Mouse (Mus musculus) forebrain, embryonic 12.5 days (tissue): ENCODE measurements around the gene Obscn. TPM values are rescaled to one million over a fixed set of nuclear protein-coding genes. Genes with fewer than 3 reads are reported as not detected.

ENCODE experiments used
- ATAC-seq: fragments of 200-750 bp; cut with Nextera tagmentation; 2 replicates; pipeline ENCODE4 v1.8.0; 2017; ENCODE audit warnings: moderate TSS enrichment; ENCODE audit not compliant: low FRiP score
- H3K27ac ChIP-seq: fragments of 300-500 bp; sonication (generic); 2 replicates; pipeline ENCODE4 v1.5.1; 2016; ENCODE audit warnings: mild to moderate bottlenecking
- H3K27me3 ChIP-seq: fragments of 300-500 bp; sonication (generic); 2 replicates; pipeline ENCODE4 v1.6.1; 2016; ENCODE audit warnings: mild to moderate bottlenecking
- H3K36me3 ChIP-seq: fragments of 300-500 bp; sonication (generic); replicated peaks from 2 replicates; pipeline ENCODE4 v1.6.1; 2016; ENCODE audit warnings: mild to moderate bottlenecking
- H3K4me1 ChIP-seq: fragments of 300-500 bp; sonication (generic); 2 replicates; pipeline ENCODE4 v1.6.1; 2016
- H3K4me2 ChIP-seq: fragments of 300-500 bp; sonication (generic); 2 replicates; pipeline ENCODE4 v1.6.1; 2016; ENCODE audit warnings: mild to moderate bottlenecking, moderate library complexity
- H3K4me3 ChIP-seq: fragments of 300-500 bp; sonication (generic); replicated peaks from 2 replicates; pipeline ENCODE4 v1.5.1; 2016; ENCODE audit warnings: mild to moderate bottlenecking
- H3K9ac ChIP-seq: fragments of 300-500 bp; sonication (generic); 2 replicates; pipeline ENCODE4 v1.6.1; 2016; ENCODE audit warnings: mild to moderate bottlenecking
- H3K9me3 ChIP-seq: fragments of 300-500 bp; sonication (generic); 2 replicates; pipeline ENCODE4 v1.6.1; 2016
- WGBS: fragments of 180-500 bp; shearing (Covaris S2); methylation state at CpG from one replicate; pipeline ENCODE4 v1.1.7; 2016; 5-methylcytosine and 5-hydroxymethylcytosine counted together
- polyA plus RNA-seq: library from polyadenylated mRNA; unstranded; fragments of >200 nt; fragmentation: Nextera tagmentation; extraction: Ambion mirVana; gene quantifications from 2 replicates; pipeline ENCODE4 v1.2.1, GENCODE M21; 2016

Gene Obscn
- polyA plus RNA-seq, 1 experiment from 2014 or later, result not detected

DNA sequence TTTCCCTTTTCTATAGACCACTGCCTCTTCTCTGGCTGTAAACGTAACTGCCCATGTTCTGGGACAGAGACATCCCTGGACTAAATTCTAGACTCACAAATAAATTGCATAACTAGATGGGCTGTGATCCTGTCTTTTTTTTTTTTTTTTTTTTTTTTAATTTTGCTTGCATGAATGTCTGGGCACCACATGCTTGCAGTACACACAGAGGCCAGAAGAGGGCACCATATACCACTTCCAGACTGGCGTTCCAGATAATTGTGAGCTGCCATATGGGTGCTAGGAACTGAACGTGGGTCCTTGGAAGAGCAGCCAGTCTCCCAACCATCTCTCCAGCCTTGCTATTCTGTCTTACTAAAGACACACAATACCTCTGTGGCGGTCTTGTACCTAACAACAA, 42.0 kb downstream of the Obscn start:
- no peak overlapping the region for H3K9ac ChIP-seq

DNA sequence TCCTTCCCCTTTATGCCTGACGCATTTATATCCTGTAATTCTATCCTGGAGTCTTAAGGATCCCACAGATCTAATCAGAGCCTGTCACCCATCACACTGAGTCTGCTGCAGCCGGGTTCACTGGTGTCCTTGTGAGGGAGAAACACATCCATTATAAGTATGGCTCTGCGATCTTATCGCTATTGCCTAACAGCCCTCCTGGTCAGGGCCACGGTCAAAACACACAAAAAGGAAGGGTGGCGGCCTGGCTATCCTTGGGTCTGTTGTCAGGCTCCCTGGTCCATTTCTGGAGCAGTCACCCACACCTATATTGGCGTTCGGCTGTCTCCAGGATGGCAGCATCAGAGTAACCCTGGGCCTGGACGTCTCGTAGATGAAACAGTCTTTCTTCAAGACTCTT, 48.6 kb downstream of the Obscn start:
- Histone ChIP-seq H3K9me3 (no peaks in the 10 kb centered on the region), H3K4me1 (no peaks in the 10 kb centered on the region), H3K27me3 (no peaks in the 10 kb centered on the region), H3K9ac (no peak overlapping the region), H3K36me3 (no peaks in the 10 kb centered on the region), H3K4me3 (no peak overlapping the region), H3K4me2 (no peak overlapping the region), H3K27ac (no peak overlapping the region)
- no peak for ATAC-seq
- WGBS, result 91% methylated on average over 10 of the region's 10 CpGs

More for the DNA sequence above, 42.0 kb downstream of the Obscn start:
- Histone ChIP-seq H3K4me2 (no peak overlapping the region), H3K36me3 (no peaks in the 10 kb centered on the region), H3K4me3 (no peak overlapping the region), H3K4me1 (no peaks in the 10 kb centered on the region), H3K27me3 (no peaks in the 10 kb centered on the region), H3K27ac (no peak overlapping the region), H3K9me3 (no peaks in the 10 kb centered on the region)
- 76% methylated on average over 4 of the region's 4 CpGs for WGBS
- no peak for ATAC-seq

DNA sequence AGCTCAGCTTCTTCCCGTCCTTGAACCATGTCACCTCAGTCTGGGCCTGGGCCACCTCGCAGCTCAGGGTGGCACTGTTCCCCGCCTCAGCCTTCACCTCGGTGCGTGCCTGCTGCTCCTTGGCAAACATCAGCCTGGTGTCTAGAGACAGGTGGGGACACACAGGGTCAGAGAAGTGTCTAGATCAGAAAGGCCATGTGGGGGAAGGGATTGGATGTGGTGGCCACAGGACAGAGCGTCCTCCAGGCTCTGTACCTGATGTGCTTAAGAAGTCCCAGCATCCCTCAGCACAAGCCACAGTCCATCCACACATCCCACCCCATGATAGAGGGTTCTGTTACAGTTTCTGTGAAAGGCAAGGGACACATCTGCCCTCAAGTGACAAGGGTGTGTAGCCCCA, 51.0 kb downstream of the Obscn start:
- WGBS, result 95% methylated on average over 5 of the region's 6 CpGs
- Histone ChIP-seq H3K4me2 (no peak overlapping the region), H3K27me3 (no peaks in the 10 kb centered on the region), H3K9me3 (no peaks in the 10 kb centered on the region), H3K36me3 (no peaks in the 10 kb centered on the region), H3K4me3 (no peak overlapping the region), H3K27ac (no peak overlapping the region), H3K9ac (no peak overlapping the region), H3K4me1 (no peaks in the 10 kb centered on the region)
- no peak for ATAC-seq

DNA sequence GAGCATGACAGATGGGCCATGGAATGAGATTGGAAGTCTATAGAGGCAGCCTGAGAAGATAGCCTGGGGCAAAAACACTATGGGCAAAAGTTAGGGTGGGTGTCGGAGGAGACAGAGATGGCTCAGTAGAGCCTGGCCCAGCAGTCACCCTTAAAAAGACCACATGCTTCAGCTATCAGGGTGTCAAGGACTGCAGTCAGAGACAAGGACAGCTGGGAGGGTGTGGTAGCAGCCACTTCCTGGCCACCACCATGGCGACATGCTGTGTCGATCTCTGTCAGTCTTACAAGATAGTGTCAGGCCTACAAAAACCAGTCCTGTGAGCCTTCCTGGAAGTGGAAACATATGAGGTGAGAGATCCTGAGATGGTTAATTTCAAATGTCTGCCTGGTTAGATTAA, 53.1 kb downstream of the Obscn start:
- H3K36me3 ChIP-seq, result no peaks in the 10 kb centered on the region
- 84% methylated on average over 3 of the region's 3 CpGs for WGBS
- no peak overlapping the region for H3K4me2 ChIP-seq
- no peak overlapping the region for H3K27ac ChIP-seq
- ATAC-seq, result no peak
- no peaks in the 10 kb centered on the region for H3K27me3 ChIP-seq
- H3K9ac ChIP-seq, result no peak overlapping the region
- H3K4me1 ChIP-seq, result no peaks in the 10 kb centered on the region
- no peaks in the 10 kb centered on the region for H3K9me3 ChIP-seq
- H3K4me3 ChIP-seq, result no peak overlapping the region

DNA sequence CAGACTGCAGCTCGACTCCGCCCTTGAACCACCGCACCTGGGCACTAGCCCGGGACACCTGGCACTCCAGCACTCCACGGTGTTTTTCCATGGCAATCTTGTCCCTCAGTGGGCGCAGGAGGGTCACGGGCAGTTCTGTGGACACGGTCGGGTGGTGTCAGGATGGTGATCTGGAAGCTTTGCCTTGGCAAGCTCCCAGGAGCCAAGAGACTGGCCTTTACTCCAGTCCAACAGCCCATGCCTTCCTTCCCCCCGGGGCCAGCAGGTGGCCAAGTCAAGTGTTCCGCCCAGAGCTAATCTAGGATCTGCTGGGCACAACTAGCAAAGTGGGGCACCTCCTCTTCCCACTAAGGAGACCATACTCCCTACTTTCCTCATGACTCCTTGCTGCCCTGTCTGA, 57.9 kb downstream of the Obscn start:
- Histone ChIP-seq H3K9me3 (no peaks in the 10 kb centered on the region), H3K4me1 (no peaks in the 10 kb centered on the region), H3K27ac (no peak overlapping the region), H3K4me3 (no peak overlapping the region), H3K36me3 (no peaks in the 10 kb centered on the region), H3K9ac (no peak overlapping the region), H3K4me2 (no peak overlapping the region), H3K27me3 (no peaks in the 10 kb centered on the region)
- no peak for ATAC-seq
- 90% methylated on average over 11 of the region's 11 CpGs for WGBS

- no peaks in the 10 kb centered on the region for H3K36me3 ChIP-seq
- WGBS, result 95% methylated on average over 2 of the region's 2 CpGs
- H3K4me1 ChIP-seq, result peaks cover 3% of the 10 kb centered on the region; the same call in 1 of the 2 replicates
- H3K27me3 ChIP-seq, result no peaks in the 10 kb centered on the region
- no peak overlapping the region for H3K27ac ChIP-seq
- H3K9ac ChIP-seq, result no peak overlapping the region
- no peak overlapping the region for H3K4me2 ChIP-seq
- no peak for ATAC-seq
- H3K9me3 ChIP-seq, result no peaks in the 10 kb centered on the region
- no peak overlapping the region for H3K4me3 ChIP-seq
Measured at GRCm38 (mm10) chr11:59070321-59070720, 65.9 kb downstream of the Obscn start.

GRCm38 (mm10) chr11:59068922-59069321, 67.3 kb downstream of the Obscn start:
- ATAC-seq, result no peak
- 86% methylated on average over 8 of the region's 8 CpGs for WGBS
- Histone ChIP-seq H3K9me3 (no peaks in the 10 kb centered on the region), H3K36me3 (no peaks in the 10 kb centered on the region), H3K4me2 (no peak overlapping the region), H3K4me1 (peaks cover 3% of the 10 kb centered on the region; the same call in 1 of the 2 replicates), H3K9ac (no peak overlapping the region), H3K27me3 (no peaks in the 10 kb centered on the region), H3K4me3 (no peak overlapping the region), H3K27ac (no peak overlapping the region)

DNA sequence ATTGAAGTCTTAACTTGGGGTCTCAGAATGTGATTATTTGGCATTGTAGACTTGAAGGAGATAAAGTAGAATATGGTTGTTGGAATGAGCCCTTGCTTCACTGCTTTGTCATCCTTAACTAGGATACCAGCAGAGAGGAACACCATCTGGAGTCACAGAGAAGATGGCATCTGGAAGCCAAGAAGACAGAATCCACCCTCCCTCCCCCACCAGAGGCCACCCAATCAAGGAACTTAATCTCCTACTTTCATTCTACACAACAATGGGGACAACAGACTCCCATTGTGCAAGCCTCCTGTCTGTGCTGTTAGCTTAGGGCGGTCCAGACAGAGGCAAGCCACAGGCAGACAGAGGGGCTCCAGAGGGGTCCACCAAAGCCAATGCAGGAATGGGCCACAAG, 67.8 kb downstream of the Obscn start:
- no peaks in the 10 kb centered on the region for H3K36me3 ChIP-seq
- no peak overlapping the region for H3K4me3 ChIP-seq
- WGBS, result 33% methylated on average over 1 of the region's 1 CpGs
- ATAC-seq, result no peak
- no peak overlapping the region for H3K27ac ChIP-seq
- no peaks in the 10 kb centered on the region for H3K9me3 ChIP-seq
- no peak overlapping the region for H3K9ac ChIP-seq
- no peak overlapping the region for H3K4me2 ChIP-seq
- H3K4me1 ChIP-seq, result peaks cover 3% of the 10 kb centered on the region; the same call in 1 of the 2 replicates
- H3K27me3 ChIP-seq, result no peaks in the 10 kb centered on the region

GRCm38 (mm10) chr11:59067921-59068320, 68.3 kb downstream of the Obscn start:
- no peak for ATAC-seq
- Histone ChIP-seq H3K27me3 (no peaks in the 10 kb centered on the region), H3K9ac (no peak overlapping the region), H3K4me1 (peaks cover 3% of the 10 kb centered on the region; the same call in 1 of the 2 replicates), H3K36me3 (no peaks in the 10 kb centered on the region), H3K4me3 (no peak overlapping the region), H3K9me3 (no peaks in the 10 kb centered on the region), H3K4me2 (no peak overlapping the region), H3K27ac (no peak overlapping the region)
- 79% methylated on average over 9 of the region's 9 CpGs for WGBS

- 77% methylated on average over 3 of the region's 3 CpGs for WGBS
- Histone ChIP-seq H3K4me2 (no peak overlapping the region), H3K27me3 (no peaks in the 10 kb centered on the region), H3K9ac (no peak overlapping the region), H3K4me3 (no peak overlapping the region), H3K36me3 (no peaks in the 10 kb centered on the region), H3K27ac (no peak overlapping the region), H3K4me1 (no peaks in the 10 kb centered on the region), H3K9me3 (no peaks in the 10 kb centered on the region)
- no peak for ATAC-seq
Measured at GRCm38 (mm10) chr11:59058025-59058424, 78.2 kb downstream of the Obscn start.

GRCm38 (mm10) chr11:59051031-59051430, 85.2 kb downstream of the Obscn start:
- H3K9ac ChIP-seq, result no peak overlapping the region
- no peak overlapping the region for H3K27ac ChIP-seq
- H3K9me3 ChIP-seq, result no peaks in the 10 kb centered on the region
- no peaks in the 10 kb centered on the region for H3K36me3 ChIP-seq
- no peak overlapping the region for H3K4me2 ChIP-seq
- H3K4me3 ChIP-seq, result no peak overlapping the region
- no peak for ATAC-seq
- no peaks in the 10 kb centered on the region for H3K27me3 ChIP-seq
- no peaks in the 10 kb centered on the region for H3K4me1 ChIP-seq
- WGBS, result 88% methylated on average over 9 of the region's 9 CpGs

GRCm38 (mm10) chr11:59044703-59045330, 91.4 kb downstream of the Obscn start:
- no peak overlapping the region for H3K27ac ChIP-seq
- no peaks in the 10 kb centered on the region for H3K36me3 ChIP-seq
- no peaks in the 10 kb centered on the region for H3K9me3 ChIP-seq
- H3K4me1 ChIP-seq, result no peaks in the 10 kb centered on the region
- H3K9ac ChIP-seq, result no peak overlapping the region
- no peaks in the 10 kb centered on the region for H3K27me3 ChIP-seq
- 93% methylated on average over 15 of the region's 15 CpGs for WGBS
- no peak for ATAC-seq
- H3K4me2 ChIP-seq, result no peak overlapping the region
- no peak overlapping the region for H3K4me3 ChIP-seq

DNA sequence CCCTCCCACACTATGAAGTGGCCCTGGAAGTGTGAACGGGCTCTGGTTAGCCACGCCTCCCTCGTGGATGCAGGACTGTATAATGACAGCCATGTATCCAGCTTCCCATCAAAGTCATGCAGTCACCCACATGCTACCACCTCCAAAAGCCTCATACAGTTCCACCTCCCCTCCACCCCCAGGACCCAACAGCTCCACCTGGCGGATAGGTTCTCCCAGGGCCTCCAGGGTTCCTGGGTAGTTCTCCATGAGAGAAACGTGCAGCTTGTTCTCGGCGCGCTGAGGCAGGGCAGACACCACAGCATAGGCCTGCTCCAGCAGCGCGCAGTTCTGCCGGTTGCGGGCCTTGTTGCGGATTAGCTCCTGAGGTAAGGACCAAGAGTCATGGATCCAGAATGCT, 107.2 kb downstream of the Obscn start:
- no peak overlapping the region for H3K4me3 ChIP-seq
- no peaks in the 10 kb centered on the region for H3K9me3 ChIP-seq
- H3K4me1 ChIP-seq, result no peaks in the 10 kb centered on the region
- no peak overlapping the region for H3K27ac ChIP-seq
- no peaks in the 10 kb centered on the region for H3K36me3 ChIP-seq
- H3K9ac ChIP-seq, result no peak overlapping the region
- H3K27me3 ChIP-seq, result 0 out of 2 replicates have a peak, but pooled peaks cover 3% of the 10 kb centered on the region
- ATAC-seq, result no peak
- no peak overlapping the region for H3K4me2 ChIP-seq
- WGBS, result 90% methylated on average over 13 of the region's 13 CpGs
